Mouse (Mus musculus) gastrocnemius, postnatal 4 days (tissue): ENCODE data around the gene Map4k5. TPM values are rescaled to one million over a fixed set of nuclear protein-coding genes. Genes with fewer than 3 reads are reported as not detected.

Source experiments
- DNase-seq, 2 experiments: peaks; one replicate each; pipeline ENCODE4 v3.0.0; 2021 to 2022; ENCODE audit warnings: low spot score in 2 of 2, mixed read lengths in 2 of 2
- total RNA-seq, 2 experiments: library from RNA; stranded (reverse); gene quantifications; 2 replicates each; pipeline ENCODE4 v1.2.3; 2021

The Map4k5 gene
- total RNA-seq, 2 experiments from 2014 or later, result 33.7 to 40.4 TPM

GRCm38 (mm10) chr12:69846499-69846898 is 46.5 kb downstream of the Map4k5 start:
- DNase-seq, result no peak

DNA sequence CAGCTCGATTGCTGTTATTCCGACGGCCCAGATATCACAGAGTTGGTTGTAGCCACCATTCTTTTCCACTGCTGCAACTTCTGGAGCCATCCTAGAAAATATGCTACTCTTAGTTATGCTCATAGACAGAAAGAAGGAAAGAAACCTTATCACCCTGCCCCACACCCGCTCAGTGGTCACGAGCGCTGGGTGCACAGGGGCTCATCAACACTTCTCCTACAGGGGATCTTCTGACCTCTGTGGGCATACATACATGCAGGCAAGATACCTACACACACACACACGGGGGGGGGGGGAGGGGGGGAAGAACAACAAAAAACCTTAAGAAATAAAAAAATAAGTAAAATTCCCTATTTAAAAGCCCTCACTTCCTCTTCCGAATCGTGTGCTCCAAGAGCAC is 47.3 kb downstream of the Map4k5 start:
- no peak for DNase-seq

DNA sequence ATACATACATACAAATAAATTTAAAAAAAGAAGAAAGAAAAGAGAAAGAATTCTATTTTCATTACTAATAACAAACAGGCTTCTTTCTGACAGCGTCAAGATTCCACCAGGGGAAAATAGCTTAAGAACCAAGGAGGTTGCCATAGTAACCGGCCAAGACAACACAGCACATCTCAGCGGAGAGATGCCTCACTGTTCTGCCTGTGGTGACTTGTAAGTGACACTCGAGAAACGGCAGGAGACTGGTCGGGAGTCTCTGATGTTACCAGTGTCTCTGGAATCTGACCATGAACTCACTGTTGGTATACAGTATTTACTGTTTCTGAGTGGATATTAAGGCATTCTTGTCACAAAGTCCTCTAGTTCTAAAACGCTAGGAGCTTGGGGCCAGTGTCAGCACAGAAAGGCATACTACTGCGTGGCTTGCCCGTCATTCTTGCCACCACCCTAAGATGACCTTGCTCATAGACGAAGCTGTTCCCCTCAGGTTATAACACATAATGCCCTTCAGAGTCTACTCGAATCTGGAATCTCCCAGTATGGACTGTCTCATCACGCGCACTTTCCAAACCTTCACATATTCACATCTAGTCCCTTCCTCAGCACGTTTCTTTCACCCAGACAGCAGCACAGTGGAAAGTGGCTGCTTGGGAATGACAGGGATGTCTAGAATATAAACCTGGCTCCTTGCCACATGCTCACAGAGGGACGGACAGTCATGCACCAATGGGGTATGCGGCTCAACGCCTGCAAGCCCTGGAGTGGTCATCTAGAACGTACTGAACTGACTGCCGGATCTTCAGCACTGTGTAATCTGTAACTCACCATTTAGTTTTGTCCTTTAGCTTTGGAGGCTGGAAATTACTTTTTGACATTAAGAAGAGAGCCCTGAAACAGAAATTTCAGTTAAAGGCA is 49.2 kb downstream of the Map4k5 start:
- no peak for DNase-seq

DNA sequence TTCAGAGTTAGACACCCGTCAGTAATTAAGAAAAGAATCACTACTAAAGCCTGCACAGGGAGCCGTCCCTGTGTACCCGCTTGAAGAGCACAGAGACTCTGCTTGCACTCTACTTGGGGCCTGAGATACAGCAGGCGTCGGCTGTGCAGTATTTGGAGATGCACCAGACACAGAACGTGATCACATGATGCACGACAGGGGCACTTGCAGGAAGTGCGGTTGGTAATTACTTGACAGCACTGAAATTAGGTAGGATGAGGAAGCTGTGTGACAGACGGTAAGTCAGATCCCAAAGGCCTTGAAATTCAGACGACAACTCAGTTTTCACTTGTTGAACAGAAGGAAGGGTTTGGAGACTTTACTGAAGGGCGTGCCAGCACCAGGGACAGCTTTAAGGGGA is 54.6 kb downstream of the Map4k5 start:
- no peak for DNase-seq

DNA sequence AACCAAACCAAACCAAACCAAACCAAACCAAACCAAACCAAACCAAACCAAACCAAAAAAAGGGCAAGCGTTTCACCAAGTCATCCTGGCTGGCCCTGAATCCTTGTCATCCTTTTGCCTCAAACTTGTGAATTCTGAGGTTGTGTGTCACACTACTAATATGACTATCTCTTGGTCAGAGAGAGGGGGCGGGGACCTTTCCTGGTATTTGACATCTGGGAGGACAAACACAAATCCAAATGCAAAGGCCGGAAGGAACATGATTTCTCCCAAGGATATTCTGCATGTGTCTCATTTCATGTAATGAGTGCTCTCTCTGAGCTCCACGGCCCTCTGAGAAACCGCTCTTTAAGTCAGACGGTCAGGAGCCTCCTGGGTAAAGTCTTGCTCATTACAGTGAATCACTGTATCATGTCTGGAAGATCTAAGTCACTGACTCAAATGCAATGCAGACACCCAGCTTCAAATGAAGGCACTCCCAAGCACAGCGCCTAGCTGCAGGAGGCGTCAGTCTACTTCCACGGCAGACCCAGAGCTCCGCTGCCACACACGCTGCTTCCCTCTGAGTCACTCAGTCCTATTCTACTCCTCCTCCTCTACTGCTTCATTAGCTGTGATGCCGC is 58.9 kb downstream of the Map4k5 start:
- DNase-seq, result no peak

DNA sequence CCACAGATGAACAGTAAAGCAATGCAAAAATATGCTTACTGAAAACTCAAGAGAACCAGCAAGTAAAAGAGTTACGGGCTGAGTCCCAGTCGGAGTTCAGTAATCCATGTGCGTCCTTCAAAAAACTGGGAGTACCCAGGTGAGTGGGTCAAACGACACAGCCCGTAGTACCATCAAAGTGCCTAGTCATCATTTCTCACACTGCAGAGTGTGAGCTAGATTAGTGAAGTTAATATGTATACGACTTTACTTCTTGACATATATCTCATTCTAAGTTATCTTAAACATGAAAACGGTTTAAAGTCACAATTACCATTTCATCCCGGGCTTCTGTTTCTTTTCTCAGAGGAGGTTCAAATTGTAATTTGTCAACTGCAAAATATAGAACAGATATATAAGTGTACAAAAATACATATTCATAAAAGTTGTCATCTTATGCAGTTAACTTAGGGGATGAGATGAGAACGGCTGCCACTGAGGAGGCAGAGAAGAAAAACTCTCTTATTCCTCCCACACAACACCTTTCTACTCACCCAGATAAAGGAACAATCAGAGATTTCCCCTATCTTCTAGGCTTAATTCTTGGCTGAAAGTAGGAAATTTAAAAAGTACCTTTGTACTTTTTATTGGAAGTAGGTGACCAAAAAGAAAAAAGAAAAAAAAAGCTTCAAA is 61.6 kb downstream of the Map4k5 start:
- DNase-seq, result no peak

DNA sequence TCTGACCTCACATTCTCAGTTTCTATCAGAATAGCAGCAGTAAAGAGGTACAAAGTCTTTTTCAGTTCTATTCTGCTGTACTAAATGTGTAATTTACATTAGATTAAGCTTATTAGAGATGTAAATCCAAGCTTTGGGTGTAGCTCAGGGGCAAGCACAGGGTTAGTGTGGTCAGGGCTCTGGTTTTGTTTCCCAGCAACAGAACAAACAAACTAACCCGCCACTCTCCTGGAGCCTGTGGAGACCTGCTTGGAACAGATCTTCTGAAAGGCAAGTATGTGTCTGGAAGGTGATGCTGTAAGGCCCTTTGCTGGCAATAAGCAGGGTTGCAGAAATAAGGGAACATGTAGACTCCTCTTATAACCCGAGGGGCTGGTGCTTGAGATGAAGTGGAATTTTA is 64.8 kb downstream of the Map4k5 start:
- no peak for DNase-seq

- no peak for DNase-seq
Measured at GRCm38 (mm10) chr12:69824881-69825597, 68.0 kb downstream of the Map4k5 start.

DNA sequence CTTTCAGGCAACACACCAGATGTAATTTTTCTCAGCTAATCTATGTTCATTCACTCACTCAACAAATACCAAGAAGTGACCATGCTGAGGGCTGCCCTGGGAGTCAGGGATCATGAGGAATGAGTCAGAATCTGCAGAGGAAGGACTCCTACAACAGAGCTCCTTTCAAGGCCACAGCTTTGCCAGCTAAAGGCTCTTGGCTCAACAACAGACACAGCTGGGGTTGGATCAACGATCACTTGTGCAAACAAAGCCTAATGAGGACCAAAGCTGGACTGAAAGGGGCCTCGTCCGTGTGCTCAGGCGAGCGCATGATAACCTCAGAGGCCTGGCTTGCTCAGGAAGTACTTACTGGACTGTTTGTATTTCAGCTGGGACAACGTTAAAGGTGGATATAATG is 78.7 kb downstream of the Map4k5 start:
- DNase-seq, result no peak

- DNase-seq, result no peak
Measured at GRCm38 (mm10) chr12:69813596-69813995, 79.4 kb downstream of the Map4k5 start.

DNA sequence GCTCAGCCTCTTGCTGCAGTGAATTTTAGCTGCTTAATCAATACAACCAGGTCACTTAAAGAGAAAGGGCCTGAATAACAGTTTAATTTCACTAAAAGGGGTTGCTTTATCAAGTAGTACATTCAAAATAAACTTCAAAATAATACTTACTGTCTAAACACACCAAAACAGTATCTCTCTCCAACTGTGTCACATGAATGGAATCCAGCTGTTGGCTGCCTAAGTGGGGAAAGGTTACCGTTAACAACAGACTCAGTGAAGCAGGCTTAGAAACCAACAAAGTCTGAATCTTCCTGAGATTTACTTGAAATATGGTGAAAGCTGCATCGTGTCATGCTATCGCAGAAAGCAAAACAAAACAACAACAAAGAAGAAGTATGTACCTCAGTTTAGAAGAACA is 80.0 kb downstream of the Map4k5 start:
- no peak for DNase-seq

GRCm38 (mm10) chr12:69811976-69812375 is 81.0 kb downstream of the Map4k5 start:
- no peak for DNase-seq

DNA sequence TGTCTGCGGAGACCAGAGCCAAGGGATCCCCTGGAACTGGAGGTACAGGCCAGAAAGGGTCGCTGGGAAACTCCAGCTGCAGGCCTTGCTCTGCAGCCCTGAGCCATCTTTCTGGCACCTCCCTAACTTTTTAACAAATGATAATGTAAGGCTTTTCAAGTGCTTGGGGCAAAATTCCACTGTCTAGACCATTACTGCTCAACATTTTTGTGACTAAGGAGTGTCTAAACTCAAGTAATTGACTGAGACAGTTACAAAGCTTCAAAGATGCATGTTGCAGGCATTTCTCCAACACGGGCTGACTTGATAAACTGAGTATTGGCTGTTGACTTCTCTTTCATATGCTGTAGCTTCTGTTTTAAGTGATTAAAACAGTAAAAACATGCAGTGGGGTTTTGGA is 83.6 kb downstream of the Map4k5 start:
- no peak for DNase-seq

GRCm38 (mm10) chr12:69807399-69807985 is 85.5 kb downstream of the Map4k5 start:
- no peak for DNase-seq

GRCm38 (mm10) chr12:69805148-69805547 is 87.9 kb downstream of the Map4k5 start:
- DNase-seq, result no peak

GRCm38 (mm10) chr12:69804393-69805070 is 88.5 kb downstream of the Map4k5 start:
- DNase-seq, result no peak

GRCm38 (mm10) chr12:69803196-69803595 is 89.8 kb downstream of the Map4k5 start:
- DNase-seq, result no peak

DNA sequence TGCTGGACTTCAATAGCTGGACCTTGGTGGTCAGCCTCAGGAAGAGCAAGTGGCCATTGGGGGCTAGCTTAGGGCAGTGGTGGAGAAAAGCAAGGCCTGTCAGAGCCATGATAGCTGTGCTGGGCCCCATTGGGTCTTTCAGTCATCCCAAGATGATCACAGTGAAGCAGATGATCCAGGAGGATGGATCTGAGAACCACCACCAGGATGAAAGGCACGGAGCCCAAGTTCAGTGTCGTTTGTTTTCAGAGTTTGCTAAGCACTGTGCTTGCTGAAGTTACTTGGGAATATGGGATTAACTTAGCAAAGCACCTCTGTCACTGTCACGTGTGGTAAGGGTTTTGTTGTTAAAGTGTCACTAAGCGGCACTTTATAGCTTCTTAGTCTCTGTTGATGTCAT is 92.4 kb downstream of the Map4k5 start:
- DNase-seq, result no peak

GRCm38 (mm10) chr12:69796311-69796710 is 96.7 kb downstream of the Map4k5 start:
- DNase-seq, result no peak
